Mouse (Mus musculus) urinary bladder, postnatal 10 days (tissue): Measurements from ENCODE around the gene Agps.
A peak's percentile ranks its signal among the peaks of the same experiment; 100 is the strongest.

Source experiments
- DNase-seq: peaks from one replicate; pipeline ENCODE4 v3.0.0; 2022; ENCODE audit warnings: low spot score

Agps gene

DNA sequence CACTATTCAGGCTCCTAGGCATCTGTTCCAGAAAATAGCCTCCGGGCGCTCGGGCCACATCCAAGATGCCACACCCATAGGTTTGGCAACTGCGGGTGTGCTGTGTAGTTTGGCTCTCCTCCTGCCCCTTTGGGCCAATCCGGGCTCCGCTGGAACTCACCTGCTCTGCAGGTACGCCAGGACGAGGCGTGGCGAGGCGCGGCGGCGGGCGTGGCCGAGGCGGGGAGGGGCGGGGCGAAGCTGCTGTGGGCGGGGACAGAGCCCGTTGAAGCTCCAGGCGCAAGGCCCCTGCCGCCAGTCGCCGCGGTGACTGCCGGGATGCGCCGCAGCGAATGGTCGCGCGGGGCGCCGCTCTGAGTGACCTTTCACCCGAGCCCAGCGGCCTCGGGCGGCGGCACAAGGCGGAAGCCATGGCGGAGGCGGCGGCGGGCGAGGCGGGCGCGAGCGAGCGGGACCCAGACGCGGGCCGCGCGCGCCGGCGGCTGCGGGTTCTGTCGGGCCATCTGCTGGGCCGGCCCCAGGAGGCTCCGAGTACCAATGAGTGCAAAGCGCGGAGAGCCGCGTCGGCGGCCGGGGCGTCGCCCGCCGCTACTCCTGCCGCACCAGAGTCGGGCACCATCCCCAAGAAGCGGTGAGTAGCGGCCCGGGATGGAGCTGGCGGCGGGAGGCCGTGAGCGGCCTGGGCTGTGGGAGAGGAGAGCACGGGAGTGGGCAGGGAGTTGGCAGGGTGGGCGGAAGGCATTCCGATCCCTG is at the start of gene Agps:
Agps (plus strand) TSS at position 297 of the 753 bp plus-strand sequence.
- DNase-seq, result peak; percentile 51

DNA sequence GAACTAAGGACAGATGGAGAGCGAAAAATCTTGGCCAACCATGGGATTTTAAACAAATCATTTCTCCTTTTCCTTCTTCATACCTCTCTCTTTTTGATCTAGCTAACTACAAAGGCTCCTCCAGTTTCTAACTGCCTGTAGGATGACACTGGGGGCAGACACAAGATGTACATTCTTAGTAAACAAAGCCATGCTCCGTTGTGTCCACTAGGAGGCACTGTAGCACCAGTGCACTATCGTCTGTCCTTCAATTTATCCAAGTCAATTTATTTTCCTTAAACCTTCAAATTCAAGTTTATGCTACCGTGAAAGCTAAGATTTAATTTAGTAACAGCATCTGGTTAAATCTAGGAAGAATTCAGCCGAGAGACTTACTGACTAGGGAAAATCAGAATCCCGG is 45.9 kb upstream of the Agps start:
- no peak for DNase-seq

DNA sequence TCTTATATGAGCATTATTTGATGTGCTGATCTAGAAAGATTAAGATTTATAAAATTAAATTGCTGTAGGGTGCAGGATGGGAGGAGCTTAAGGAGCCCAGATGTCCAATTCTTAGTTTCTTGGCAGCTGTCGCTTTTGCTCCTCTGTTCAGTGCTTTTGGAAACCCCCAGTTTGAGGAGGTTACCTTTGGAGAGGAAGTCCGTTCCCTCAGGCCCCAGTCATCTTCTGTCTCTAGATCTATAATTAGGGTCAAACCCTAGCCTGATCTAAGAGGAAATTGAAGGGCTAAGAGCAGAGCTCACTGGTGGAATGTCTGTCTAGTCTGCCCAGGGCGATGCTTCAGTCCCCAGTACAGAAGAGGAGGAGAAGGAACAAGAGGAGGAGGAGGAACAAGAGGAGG is 43.5 kb upstream of the Agps start:
- DNase-seq, result no peak

DNA sequence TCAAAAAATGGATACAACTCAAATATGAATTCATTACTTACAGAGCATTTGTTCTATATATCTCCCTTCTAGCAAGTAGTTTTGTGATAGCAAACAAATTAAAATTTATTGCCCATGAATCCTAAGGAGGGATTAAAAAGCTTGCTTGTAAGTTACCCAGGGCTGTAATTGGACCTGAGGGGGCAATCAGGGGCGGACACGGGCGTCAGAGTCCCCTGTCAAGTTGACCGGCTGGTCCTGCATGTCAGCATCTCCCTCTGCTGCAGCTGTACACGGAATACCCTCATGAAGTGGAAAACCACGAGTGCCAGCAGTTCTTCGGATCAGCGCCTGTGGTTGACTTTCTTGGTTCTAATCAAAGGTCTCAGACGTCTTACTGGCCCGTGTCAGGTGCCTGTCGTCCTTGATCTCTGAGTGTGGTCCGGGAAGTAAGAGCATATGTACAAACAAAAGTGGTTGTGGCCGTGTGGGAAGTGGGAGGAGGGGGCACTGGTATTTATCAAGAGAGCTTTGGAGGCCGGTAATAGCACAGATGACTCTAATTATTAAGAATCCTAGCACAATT is 41.9 kb upstream of the Agps start:
- no peak for DNase-seq

DNA sequence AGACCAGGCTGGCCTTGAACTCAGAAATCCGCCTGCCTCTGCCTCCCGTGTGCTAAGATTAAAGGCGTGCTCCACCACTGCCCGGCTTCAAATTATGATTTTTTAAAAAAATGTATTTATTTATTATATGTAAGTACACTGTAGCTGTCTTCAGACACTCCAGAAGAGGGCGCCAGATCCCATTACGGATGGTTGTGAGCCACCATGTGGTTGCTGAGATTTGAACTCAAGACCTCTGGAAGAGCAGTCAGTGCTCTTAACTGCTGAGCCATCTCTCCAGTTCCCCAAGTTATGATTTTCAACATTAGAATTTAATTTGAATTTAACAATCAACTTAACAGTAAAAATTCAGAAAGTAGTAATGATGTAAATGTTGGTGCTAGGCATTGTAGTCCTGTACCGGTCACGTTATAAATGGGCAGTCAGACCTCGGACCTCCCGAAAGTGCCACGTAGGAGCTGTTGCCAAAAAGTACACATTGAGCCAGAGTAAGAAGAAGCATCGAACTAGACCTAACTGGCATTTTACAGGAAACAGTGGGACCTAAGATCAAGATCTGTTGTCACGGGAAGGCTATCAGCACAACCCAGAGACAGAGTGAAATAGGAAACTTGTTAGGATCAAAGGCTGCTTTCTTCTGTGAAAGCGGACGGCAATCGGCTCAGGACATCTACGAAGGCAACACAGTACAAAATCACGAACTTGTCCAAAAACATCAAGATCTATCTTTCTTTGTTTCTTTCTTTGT is 40.2 kb upstream of the Agps start:
- no peak for DNase-seq

DNA sequence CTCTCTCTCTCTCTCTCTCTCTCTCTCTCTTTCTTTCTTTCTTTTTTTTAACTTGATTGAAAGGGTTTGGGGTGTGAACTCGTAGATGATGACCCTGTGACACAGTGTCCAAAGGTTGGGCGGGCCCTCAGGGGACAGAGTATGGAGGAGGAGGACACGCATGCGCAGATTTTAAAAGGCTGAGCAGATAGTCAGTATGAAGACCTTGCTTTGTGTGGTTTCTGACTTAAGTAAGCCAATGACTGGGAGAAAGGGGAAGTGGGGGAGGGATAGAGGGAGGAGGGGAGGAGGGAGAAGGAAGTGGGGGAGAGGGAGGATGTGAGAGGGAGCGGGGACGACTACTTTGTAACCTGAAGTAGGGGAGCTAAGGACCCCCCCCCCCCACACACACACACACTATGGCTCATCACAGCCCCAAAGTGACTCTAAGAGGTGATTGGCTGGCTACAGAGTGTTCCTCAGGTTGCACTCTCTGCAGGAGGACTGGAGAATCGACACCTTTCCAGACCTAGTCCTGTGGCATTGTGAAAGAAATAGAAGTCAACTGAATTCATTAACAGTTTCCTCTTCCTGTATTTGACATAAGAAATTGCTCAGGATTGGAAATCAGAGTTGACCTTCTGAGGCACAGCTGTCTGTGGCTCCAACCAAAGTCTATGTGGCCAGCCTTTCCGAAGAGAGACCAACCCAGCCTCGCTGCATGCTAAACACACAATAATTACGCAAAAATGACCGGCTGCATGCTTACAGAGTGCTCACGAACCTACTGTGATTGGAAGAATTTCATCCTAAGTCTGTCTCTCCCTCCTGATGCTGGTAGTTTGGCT is 39.4 kb upstream of the Agps start:
- DNase-seq, result no peak

DNA sequence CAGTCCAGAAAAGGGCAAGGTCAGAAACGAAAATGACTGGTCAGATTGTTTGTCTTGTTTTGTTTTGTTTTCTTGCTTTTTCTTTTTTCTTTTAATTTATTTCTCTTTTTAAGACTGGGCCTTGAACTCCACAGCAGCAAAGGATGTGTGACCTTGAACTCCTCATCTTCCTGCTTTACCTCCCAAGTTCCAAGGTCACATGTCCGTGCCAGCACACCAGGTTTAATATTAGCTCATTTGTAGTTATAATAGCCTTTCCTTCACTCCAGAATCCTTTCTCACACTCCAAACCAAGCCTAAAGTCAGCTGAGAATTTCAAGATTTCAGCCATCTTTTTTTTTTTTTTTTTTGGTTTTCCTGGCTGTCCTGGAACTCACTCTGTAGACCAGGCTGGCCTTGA is 35.8 kb upstream of the Agps start:
- DNase-seq, result no peak

DNA sequence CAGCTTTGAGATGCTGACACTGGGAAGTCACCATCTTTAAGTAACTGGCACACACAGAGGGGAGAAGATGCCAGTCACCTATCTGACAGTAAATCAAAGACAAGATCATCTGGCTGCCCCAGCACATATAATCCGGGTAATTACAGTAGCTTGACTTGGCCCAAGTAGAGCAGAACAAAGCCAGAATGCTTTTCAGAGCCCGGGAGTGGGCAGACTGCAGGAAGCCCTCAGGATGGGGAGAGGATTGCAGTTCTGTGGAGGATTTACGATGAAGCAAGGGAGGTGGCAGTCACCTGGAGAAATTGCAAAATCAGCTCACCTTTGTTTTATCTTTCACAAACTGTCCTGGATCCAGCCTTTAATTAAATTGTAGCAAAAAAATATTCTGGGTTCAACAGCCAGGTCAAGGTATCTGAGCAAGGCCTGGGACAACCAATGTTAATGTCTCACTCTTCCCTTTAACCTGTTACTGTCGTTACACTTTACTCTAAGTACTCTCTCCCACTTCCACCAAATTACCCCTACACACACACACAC is 33.5 kb upstream of the Agps start:
- no peak for DNase-seq

DNA sequence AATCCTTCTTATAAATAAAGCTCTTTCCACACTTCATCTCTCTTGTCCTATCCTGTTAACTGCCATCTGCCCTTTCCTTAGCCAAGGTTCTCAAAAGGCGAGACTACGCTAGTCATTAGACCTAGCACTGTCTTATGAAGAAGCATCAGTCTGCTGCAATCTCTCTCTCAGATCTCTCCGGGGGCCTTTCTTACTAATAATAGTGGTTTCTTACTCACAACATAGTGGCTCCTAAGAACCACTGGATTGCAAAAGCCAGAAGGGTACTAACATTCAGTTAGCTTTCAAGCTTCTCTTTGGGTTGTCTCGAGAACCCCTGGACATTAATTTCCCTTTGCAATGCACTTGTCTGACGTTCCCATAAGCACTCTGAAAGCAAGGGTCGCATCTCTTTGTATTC is 26.2 kb upstream of the Agps start:
- DNase-seq, result no peak

DNA sequence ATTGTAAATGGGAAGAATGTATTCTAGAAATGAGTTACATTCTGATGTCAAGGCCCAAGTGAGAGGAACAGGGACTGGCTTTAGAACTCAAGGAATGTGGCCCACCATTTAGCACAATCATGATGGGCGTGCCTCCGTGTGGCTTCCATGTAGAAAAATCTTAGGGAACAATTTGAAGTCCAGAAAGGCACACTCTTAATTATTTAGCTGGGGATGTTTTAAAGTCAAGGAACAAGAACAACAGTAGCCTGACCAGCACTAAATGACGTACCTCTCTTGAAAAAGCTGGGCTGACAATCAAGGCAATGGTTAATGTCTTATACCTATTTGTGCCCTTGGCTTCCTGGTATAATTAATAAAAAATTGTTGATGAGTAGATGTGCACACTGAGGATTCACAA is 25.1 kb upstream of the Agps start:
- no peak for DNase-seq

DNA sequence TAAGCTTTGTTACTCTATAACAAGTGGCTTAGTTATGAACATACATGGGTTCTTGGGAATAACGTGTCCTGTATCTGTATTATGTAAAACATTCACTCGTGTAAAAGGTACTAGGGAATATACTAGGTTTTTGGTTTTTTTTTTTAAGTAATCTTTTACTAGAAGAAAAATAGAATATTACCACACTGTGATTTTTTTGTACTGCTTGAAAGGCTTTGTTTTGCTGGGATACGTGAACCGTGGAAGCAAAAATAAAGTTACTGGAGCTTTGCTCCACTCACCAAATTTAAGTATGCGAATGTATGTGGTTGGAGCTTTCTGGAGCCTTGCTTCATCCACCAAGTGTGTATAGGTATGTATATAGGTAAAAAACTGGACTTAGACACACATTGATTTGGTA is 24.5 kb upstream of the Agps start:
- DNase-seq, result no peak

DNA sequence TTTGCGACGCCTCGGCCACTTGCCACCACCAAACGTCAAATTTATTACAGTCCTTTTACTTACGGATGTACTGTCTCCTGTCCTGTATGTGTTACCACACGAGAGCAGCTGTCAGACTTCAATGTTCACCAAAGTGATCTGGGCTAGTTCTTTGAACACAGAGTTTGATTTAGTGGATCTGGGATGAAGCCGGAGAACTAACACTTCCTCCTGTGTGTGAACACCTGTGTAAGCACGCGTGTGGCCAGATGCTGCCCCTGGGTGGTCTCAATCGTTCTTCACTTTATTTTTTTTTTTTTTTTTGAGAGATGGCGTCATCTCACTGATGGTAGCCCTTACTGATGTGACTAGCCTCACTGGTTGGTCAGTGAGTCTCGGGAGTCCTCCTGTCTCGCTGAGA is 17.1 kb upstream of the Agps start:
- DNase-seq, result no peak

DNA sequence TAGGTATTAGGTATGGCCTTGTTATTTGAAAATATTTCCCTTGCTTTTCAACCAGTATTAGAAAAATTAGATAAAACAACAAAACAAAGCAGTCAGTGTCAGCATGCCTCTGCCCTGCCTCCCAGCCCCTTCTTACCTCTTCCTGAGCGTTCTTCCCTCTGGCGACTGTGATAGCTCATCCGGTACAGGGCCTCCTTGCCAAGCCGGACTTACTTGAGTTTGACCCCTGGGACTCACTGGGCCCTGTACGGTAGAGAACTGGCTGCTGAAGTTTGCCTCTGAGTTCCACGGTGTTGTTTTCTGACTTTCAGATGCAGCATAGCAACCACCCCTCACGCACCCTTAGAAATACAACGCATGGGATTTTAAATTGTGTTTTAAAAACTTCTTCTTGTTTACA is 16.5 kb upstream of the Agps start:
- DNase-seq, result no peak

DNA sequence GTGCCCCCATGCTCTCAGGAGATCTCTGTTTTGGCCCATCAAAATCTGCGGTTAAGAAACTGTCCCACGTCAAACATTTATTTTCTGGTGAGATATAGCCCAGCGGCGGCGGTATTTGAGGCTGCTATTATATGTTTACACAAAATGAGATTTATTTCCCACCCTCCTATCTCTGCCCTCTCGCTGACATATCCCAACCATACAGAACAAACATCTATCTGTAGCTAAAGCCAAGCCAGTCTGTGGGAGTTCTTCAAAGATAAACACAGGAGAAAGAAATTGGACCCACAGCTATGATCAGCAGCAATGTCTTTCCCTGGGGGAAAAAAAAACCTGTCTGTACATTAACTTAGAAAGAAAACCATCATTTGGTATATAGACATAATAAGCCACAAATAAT is 15.3 kb upstream of the Agps start:
- DNase-seq, result no peak

DNA sequence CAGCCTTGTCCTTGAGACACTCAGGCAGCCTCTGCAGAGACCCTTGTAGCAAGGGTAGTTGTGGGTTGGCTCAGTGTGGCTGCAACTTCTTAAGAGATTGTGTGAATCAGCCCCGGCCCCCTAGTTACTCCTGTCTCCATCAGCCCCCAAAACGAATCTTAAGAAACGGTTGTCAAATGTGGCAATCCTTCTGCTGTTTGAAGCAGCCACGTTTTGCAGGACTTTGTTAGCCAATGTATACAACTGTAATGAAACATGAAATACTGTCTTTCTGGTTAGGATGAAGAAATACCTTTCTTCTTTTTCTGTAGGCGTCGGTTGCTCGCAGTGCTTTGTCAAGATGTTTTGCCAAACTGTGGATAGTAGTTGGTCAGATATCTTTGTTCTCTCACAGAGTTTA is 13.3 kb upstream of the Agps start:
- no peak for DNase-seq

DNA sequence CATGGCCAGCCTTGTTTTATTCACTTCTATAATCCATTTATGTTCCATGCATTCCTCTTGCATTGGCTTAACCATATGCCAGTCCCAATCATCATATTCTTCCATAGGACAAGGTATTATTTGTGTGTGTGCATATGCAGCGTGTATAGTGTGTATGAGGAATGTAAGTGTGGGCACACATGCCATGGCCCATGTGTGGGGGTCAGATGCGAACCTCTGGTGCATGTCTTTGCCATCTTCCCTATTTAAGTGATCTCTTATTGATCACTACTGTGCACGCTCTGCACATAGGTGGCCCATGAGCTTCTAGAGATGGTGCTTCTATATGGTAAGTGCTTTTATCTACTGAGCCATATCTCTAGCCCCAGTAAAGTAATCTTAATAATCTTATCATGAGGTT is 12.2 kb upstream of the Agps start:
- DNase-seq, result no peak

DNA sequence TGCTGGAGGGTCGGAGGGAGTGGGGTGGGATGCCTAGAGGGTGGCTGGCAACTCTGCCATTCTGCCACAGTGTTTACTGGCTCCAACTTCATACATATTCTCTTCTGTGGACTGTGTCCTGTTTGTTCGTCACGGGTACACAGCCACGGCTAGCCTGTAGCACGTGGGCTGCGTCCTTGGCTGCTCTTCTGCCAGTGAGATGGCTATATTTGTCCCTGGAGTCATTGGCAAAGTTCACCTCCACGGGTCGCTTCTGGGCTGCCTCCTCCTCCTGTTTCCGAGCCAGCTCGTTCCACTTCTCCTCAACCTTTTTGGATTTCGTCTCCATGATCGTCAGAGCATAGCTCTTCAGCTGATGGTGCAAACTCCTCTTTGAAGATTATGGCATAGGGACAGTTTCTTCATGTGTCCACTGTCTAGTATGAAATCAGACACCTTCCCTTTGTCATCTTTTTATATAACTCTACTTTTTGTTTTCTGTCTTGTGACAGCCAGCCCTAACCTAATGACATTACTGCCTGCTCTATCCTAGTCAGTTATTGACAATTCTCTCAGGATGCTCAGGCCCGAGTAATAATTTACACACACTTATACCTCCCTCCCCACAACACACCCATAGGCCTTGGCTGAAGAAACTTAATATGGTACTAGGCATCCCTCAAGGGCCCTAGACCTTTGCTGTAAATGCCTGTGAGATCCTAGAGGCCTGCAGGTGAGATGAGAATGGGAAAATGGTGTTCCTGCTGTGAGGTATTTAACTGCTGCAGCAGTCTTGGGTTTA is 9.8 kb upstream of the Agps start:
- no peak for DNase-seq

DNA sequence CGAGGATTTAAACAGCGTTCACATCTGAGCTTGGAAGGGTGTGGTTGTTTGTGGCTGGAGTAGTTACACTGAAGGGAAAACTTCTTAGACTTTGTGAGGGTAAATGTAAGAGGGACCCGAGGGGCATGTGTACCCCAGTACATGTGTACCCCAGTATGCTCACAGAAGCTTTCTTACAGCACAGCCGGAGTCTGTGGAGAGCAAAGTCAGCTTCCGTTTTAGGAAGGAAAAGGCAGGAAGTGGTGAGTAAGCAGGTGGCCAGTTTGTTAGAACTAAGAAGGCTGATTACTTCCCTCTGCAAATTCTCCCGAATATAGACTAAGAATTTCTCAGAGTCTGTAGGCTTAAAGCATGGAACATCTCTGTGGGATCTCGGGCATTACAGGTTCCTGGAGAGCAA is 8.2 kb upstream of the Agps start:
- DNase-seq, result no peak

DNA sequence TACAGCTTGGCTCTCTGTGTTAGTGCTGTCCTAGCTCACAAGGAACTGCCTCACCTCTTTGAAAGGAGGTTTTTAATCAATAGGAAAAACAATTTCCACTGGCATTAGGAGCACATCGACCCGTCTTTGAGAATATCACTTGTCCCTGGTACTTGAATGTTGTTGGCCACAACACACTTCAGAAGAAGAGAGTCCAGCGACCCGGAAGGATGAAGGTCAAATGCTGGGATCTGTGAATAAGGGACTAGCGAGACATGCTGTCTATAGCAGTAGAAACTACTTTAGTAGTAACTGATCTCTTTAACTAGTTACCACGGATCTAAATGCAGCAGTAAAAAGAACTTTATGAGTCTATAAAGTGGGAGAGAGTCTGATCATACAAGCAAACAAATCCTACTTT is 7.8 kb upstream of the Agps start:
- DNase-seq, result no peak

DNA sequence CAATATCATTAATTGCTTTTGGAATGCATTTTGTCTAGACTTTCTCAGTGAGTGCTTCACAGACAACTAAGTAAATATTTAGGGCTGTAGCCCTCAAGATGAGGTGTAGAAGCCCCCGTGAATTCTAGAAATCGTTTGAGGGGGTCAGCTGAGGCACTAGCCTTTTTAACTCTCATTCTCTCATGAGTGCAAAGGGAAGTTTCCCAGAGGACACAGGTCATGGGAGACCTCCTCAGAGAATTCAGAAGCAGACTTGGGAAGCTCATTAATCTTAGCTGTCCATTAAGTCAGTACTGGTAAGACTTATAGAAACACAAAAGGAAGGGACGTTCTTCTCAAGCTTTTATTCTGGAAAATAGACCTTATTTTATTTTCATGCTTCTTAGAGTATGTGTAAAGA is 7.1 kb upstream of the Agps start:
- no peak for DNase-seq

DNA sequence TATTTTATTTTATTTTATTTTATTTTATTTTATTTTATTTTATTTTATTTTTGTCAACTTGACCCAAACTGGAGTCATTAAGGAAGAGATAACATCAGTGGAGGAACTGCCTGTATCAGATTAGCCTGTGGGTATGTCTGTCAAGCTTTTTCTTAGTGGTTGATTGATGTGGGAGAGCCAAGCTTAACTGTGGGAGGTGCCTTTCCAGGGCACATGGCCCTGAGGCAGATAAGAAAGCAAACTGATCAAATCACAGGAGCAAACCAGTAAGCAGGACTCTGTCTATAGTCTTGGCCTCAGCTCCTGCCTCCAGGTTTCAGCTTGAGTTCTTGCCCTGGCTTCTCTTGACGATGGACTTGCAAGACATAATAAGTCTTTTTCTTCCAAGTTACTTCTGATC is 6.4 kb upstream of the Agps start:
- DNase-seq, result no peak
